Mouse (Mus musculus): ENCODE results near the gene Prr13.
A peak's percentile ranks its signal among the peaks of the same experiment; 100 is the strongest.

Gene Prr13

DNA sequence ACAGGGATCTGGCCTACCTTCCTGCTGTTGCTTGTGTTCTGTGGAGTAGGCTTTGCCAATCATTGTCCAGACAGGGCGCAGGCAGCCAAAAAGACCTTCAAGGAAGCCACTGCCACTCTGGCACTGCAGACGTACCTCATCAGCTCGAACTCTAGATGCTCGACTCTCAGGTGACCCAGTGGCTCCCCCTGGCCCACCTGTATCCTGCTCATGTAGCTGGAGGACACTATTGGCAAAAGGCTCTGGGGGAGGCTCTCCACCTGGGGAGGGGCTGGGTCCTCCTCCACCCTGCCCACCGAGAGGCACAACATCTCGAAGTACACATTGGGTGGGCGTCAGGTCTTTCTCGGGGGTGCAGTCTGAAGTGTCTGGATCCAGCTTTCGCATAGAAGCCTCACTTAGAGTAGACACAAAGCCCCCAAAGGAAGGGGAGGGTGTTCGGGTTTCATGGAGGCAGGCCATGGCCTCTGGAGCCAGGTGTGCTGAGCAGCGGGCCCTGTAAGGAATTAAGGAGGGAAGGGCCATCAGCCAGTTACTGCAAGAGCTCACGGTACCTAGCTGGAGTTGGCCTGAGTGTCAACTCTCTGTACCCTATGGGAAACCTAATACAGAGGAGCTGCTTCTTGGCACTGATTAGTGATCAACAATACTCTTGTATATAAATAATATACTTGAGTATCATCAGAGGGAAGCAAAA, 46.4 kb downstream of the Prr13 start:
- no peak for DNase-seq (ENCODE audit: low spot score)

DNA sequence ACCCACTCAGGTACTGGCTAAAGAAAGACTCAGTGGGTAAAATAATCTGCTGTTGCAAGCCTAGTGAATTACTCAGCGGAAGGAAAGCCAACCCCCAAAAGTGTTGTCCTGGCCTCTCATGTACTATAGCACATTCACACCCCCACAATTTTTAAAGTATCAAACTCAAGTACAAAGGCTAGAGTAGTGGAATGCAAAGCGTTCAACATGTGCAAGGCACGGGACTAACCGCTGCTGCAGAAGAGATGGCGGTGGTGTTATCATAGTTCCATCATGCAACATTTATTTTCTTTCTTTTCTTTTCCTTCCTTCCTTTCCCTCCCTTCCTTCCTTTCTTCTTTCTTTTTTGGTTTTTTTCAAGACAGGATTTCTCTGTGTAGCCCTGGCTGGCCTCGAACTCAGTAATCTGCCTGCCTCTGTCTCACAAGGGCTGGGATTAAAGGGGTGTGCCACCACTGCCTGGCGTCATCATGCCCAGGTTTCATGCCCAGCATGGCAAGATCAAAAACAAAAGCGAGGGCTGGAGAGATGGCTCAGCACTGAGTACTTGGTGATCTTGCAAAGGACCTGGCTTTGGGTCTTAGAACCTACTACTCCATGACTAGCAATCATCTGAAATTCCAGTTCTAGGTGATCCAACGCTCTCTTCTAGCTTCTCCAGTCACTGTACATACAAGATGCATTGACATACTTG, 47.1 kb downstream of the Prr13 start:
- DNase-seq (ENCODE audit: low spot score) = no peak

DNA sequence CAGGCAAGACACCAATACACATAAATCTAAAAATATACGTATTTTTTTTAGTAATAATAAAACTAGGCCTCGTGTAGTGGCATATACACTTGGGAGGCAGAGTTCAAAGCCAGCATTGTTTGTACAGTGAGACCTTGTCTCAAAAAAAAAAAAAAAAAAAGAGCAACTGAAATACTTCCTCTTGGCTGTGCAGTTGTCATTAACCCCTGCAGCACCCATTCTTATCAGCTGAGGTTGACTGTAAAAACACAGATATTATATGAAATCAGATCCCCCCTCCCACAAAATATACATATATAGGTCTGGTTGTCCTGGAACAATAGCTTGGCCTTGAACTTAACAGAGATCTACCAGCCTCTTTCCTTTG, 47.6 kb downstream of the Prr13 start:
- DNase-seq (ENCODE audit: low spot score) = no peak

DNA sequence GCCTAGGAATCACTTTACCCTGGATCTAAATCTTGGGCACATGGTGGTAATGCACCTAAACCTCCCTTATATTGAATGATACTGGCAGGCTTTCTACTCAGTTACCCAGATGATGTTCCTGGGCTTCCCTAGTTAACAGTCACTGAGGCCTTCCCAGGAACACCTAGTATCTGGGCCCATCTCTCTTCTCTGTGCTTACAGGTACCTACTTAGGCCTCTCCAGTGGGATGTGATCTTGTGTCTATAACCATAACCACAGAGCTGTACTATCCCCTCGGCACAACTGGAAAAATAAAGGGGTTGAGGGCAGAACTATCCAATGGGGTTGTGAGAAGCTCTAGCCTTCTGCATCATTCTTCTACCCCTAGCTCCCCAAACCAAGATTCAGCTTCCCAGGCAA, 48.0 kb downstream of the Prr13 start:
- DNase-seq (ENCODE audit: low spot score) = no peak

DNA sequence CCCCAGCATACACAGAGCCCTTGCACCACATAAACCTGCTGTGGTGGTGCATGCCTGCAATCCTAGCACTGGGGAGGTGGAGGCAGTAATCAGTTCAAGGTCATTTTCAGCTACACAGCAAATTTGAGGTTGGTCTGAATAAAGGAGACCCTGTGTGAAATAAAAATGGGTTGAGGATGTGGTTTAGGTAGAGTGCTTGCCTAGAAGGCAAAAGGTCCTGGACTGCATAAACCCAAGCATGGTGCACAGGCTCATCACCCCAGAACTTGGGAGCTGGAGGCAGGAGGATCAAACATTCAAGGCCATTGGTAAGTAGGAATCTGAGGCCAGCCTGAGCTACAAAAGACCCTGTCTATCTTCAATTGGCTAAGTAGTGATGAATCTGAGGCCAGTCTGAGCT, 48.7 kb downstream of the Prr13 start:
- no peak for DNase-seq (ENCODE audit: low spot score)

DNA sequence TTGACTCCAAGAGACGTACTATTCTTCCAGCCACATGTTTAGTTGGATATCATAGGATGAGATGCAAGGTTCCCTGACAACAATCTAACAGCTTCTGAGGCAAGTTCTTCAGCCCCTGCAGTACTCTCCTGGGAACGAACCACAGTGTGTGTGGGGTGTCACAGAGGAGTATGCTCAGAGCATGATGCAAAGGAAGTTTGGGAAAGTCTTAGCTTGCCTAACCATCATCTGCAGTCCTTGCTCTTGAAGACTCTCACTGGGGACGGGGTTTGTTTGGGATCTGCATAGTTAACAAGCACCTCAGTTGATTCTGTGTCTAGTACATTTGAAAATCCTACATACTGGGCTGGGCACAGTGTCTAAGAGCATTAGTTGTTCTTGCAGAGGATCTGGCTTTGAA, 49.5 kb downstream of the Prr13 start:
- no peak for DNase-seq (ENCODE audit: low spot score)

DNA sequence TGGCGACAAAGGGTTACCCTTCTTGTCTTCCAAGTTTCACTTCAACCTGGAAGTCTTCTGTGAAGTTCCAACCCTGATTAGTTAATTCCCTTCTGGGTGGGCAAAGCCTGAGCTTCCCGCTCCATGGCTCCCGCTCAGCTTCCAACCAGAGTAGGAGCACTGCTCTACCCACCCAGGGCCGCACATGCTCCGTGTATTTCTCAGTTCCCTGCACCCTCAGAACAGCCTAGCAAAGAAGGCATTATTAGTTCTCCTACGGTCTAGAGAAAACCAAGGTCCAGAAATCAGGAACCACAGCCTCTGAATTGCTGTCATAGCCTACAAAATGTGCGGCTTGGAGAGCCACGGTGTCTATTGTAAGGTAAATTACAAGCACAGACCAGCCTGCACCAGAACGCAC, 51.3 kb downstream of the Prr13 start:
- peak; percentile 56 for DNase-seq (ENCODE audit: low spot score)

DNA sequence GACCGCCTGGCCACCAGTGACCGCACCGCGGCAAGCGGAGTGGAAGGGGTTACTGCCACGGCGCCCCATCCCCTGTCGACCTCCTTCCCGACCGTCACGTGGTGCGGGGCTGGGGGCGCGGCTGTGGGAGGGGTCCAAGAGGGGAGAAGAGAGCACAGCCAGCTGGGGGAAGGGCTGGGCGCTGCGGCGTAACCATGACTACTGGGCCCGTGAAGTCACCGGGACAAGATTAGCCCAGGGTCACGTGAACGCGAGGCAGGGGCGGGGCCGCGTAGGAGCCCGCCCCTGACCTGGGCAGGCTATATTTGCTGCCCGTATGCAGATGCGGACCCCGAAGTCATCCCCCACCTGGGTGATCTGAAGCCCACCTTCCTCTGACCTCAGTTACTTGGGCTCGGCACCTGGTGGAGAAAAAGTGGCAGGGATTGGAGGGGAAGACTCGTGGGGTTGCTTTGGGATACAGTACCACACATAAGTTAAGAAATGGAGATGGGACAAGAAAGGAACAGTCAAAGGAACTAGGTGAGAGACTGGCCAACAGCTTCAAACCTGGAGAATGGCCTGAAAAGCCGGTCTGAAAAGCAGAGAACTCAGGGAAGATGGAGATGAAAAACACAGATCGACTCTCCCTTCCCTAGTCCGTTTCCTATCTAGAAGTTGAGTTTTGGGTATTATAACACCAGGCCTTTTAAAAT, 51.9 kb downstream of the Prr13 start:
- DNase-seq (ENCODE audit: low spot score) = peak; percentile 97

DNA sequence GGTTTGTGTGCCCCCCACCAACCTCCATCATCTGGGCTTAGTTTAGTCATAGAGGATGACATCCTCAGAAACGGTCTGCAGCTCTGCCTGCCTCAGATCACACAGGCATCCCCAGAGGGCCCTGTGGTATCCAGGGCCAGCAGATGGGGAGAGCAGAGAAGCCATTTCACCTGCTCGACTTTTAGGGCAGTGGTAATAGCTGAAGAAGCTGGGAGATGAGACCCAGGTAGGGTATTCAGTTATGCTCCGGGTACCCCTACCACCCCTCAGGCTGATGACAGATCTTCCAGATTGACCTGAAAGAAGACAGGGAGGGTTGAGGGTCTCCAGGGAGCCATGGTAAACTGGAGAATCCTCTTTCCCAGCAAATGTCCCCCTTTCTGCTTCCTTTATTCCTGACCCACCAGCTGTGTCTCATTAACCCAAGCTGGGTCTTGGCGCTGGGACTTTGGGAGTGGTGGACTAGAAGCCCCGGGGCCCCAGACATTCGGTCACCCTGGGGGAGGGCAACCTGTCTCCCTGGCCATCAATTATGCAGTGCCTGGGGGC, 52.5 kb downstream of the Prr13 start:
- DNase-seq (ENCODE audit: low spot score) = peak; percentile 74

DNA sequence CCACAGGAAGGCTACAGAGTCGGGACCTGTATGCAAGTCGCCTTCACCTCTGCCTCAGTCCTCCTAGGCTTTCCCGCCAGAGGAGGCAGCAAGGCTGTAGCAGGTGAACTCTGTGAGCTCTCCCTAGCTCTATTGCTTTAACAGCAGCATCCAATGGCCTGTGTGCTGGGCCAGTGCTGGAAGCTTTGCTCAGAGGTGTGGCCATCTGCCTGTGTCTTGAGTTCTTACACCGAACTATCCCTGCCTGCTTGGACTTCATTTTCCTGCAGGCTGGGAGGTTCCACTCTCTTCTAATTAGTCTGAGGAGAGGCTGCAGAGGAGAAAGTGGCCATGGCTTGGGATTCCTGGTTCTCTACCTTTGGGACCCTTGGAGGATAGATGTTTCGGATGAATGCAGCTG, 53.2 kb downstream of the Prr13 start:
- DNase-seq (ENCODE audit: low spot score) = peak; percentile 29

Measured in embryo, embryonic 10.5 days (tissue).